Mouse (Mus musculus): ENCODE measurements at regions not wholly inside any gene's neighbourhood (a gene's known extent, or its start where the extent isn't known, plus 50 kb on each side); places are given as distances from the start of the nearest gene placed in this dataset.

GRCm38 (mm10) chr10:43819434-43819833, 82.1 kb downstream of the Qrsl1 start:
- 79% methylated on average over 6 of the region's 6 CpGs for WGBS
- peaks cover 4% of the 10 kb centered on the region for H3K4me1 ChIP-seq (ENCODE audit: control insufficient read depth, insufficient read depth, low read length)
- no peak overlapping the region for H3K4me3 ChIP-seq (replicated peaks; ENCODE audit: control insufficient read depth, low read depth, low read length)
- no peak overlapping the region for H3K27ac ChIP-seq (ENCODE audit: control insufficient read depth, insufficient read depth, low read depth, low read length, poor library complexity)
- TF ChIP-seq CTCF (IDR thresholded peaks at IDR 0.05; ENCODE audit: control insufficient read depth, insufficient read depth, low read length) (no peak), POLR2A (IDR thresholded peaks at IDR 0.05; ENCODE audit: borderline replicate concordance, control insufficient read depth, low read depth, low read length) (no peak)

- Histone ChIP-seq H3K27ac (ENCODE audit: control insufficient read depth, insufficient read depth, low read depth, low read length, poor library complexity) (no peak overlapping the region), H3K4me3 (replicated peaks; ENCODE audit: control insufficient read depth, low read depth, low read length) (no peak overlapping the region), H3K4me1 (ENCODE audit: control insufficient read depth, insufficient read depth, low read length) (peaks cover 3% of the 10 kb centered on the region; the same call in 1 of the 2 replicates)
- no peak for TF ChIP-seq CTCF (IDR thresholded peaks at IDR 0.05; ENCODE audit: control insufficient read depth, insufficient read depth, low read length)
- TF ChIP-seq POLR2A (IDR thresholded peaks at IDR 0.05; ENCODE audit: borderline replicate concordance, control insufficient read depth, low read depth, low read length), result no peak
- WGBS, result 71% methylated on average over 1 of the region's 1 CpGs
These were observed 78.9 kb downstream of the Qrsl1 start for GRCm38 (mm10) chr10:43822615-43823014.

- Histone ChIP-seq H3K4me3 (replicated peaks; ENCODE audit: control insufficient read depth, low read depth, low read length) (no peak overlapping the region), H3K4me1 (ENCODE audit: control insufficient read depth, insufficient read depth, low read length) (peaks cover 1% of the 10 kb centered on the region; the same call in 1 of the 2 replicates), H3K27ac (ENCODE audit: control insufficient read depth, insufficient read depth, low read depth, low read length, poor library complexity) (no peak overlapping the region; the same call in 1 of the 2 replicates)
- TF ChIP-seq CTCF (IDR thresholded peaks at IDR 0.05; ENCODE audit: control insufficient read depth, insufficient read depth, low read length) (no peak), POLR2A (IDR thresholded peaks at IDR 0.05; ENCODE audit: borderline replicate concordance, control insufficient read depth, low read depth, low read length) (no peak)
- WGBS, result 65% methylated on average over 5 of the region's 5 CpGs
These were observed 77.5 kb downstream of the Qrsl1 start for GRCm38 (mm10) chr10:43824009-43824408.

Data from bone marrow, adult 2 months (tissue).